In the genomic region with DNA sequence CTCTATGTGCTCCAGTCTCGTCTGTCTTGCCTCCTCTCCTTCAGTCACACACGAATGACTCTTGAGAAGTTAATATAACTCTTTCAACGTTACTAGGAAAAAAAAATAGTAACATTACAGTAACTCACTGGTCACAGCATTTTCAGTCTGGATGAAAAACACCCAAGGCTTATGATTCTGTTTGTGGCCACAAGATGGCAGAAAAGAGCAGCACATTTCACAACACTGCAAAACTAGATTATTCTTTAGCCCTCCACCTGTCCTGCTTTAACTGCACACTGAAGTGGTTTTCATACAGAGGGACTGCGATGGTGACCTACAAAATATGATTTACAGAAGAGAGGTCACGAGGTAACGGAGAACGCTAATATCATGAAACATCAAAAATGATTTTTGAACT, we compare ENCODE assay signal across 8 mouse cellular contexts. TPM values are rescaled to one million over a fixed set of nuclear protein-coding genes. Genes with fewer than 3 reads are reported as not detected.
A peak's percentile ranks its signal among the peaks of the same experiment; 100 is the strongest.
DNase-seq lines count a peak whose midpoint lies in the region; ATAC-seq and TF ChIP-seq lines count a peak whose summit lies in the region.

No protein-coding gene starts in this region.

- peak; percentile 95 for TF ChIP-seq CTCF in midbrain, postnatal 0 days (IDR thresholded peaks at IDR 0.05)
- TF ChIP-seq CTCF in stomach, postnatal 0 days (IDR thresholded peaks at IDR 0.05; ENCODE audit: low read depth): peak; percentile 93

- H3K9ac ChIP-seq in midbrain, postnatal 0 days (replicated peaks; ENCODE audit: low read length, poor library complexity, severe bottlenecking): no peak overlapping the region
- H3K9ac ChIP-seq in stomach, postnatal 0 days (ENCODE audit: low read length): no peak overlapping the region; the same call in 1 of the 2 replicates

- TF ChIP-seq EP300 in stomach, postnatal 0 days (optimal IDR thresholded peaks at IDR 0.05): no peak

- H3K4me1 ChIP-seq in midbrain, postnatal 0 days (ENCODE audit: insufficient read depth, low read length): peaks cover 2% of the 10 kb centered on the region
- peaks cover 8% of the 10 kb centered on the region for H3K4me1 ChIP-seq in stomach, postnatal 0 days (replicated peaks; ENCODE audit: control insufficient read depth, insufficient read depth)

- no peaks in the 10 kb centered on the region for H3K36me3 ChIP-seq in midbrain, postnatal 0 days (ENCODE audit: insufficient read depth, low read length)
- no peaks in the 10 kb centered on the region for H3K36me3 ChIP-seq in stomach, postnatal 0 days (ENCODE audit: control insufficient read depth, insufficient read depth, low read length)

- H3K27ac ChIP-seq in midbrain, postnatal 0 days (ENCODE audit: low read depth, low read length): no peak overlapping the region
- peak overlapping the region; percentile 82 for H3K27ac ChIP-seq in stomach, postnatal 0 days (replicated peaks)

- under 1% methylated on average over 7 of the region's 7 CpGs for WGBS in midbrain, postnatal 0 days
- WGBS in stomach, postnatal 0 days: under 1% methylated on average over 7 of the region's 7 CpGs

- no peak for ATAC-seq in midbrain, postnatal 0 days (ENCODE audit: low FRiP score)
- no peak for ATAC-seq in stomach, postnatal 0 days (ENCODE audit: low FRiP score, low TSS enrichment)

- H3K9me3 ChIP-seq in midbrain, postnatal 0 days (ENCODE audit: low read length): no peaks in the 10 kb centered on the region
- H3K9me3 ChIP-seq in stomach, postnatal 0 days (ENCODE audit: control insufficient read depth, low read length): no peaks in the 10 kb centered on the region

- peak overlapping the region; percentile 73 for H3K4me2 ChIP-seq in midbrain, postnatal 0 days (ENCODE audit: low read depth, low read length, poor library complexity, severe bottlenecking)
- peak overlapping the region; percentile 61 for H3K4me2 ChIP-seq in stomach, postnatal 0 days (replicated peaks; ENCODE audit: low read depth)

- peak overlapping the region; percentile 38 for H3K4me3 ChIP-seq in midbrain, postnatal 0 days (ENCODE audit: low read depth, low read length)
- peak overlapping the region; percentile 34 for H3K4me3 ChIP-seq in stomach, postnatal 0 days (ENCODE audit: low read depth, low read length)

- no peaks in the 10 kb centered on the region for H3K27me3 ChIP-seq in midbrain, postnatal 0 days (ENCODE audit: insufficient read depth, low read length)
- H3K27me3 ChIP-seq in stomach, postnatal 0 days (ENCODE audit: control insufficient read depth, insufficient read depth, low read length): no peaks in the 10 kb centered on the region

- peak; percentile 85 for DNase-seq in A20 (ENCODE audit: low read depth, low spot score)
- peak; percentile 73 for DNase-seq in ZHBTc4 (ENCODE audit: low read depth, low spot score)
- DNase-seq in embryo, embryonic 11 days: peak; percentile 75
- peak; percentile 58 to 82 for DNase-seq in heart, adult 18-20 months
- peak; percentile 65 for DNase-seq in kidney, adult 18-20 months
- peak; percentile 67 for DNase-seq in liver
- DNase-seq in midbrain, postnatal 0 days (ENCODE audit: low spot score): peak; percentile 67
- DNase-seq in stomach, postnatal 0 days (ENCODE audit: low spot score): peak; percentile 62

RNA-seq across cellular contexts. Expression of a gene that starts 1.2 kb away (rescaled TPM):
- total RNA-seq in heart, adult 18-20 months (2021): 10 to 100 TPM in 1 of 2 experiments, 1 to 10 TPM in 1; 7.7 to 11.5 TPM
- 87.0 and 175 TPM in 2 replicates for total RNA-seq in midbrain, postnatal 0 days (2014; rRNA removed)
- not detected in 2 replicates for polyA plus RNA-seq in midbrain, postnatal 0 days (2015; fragmentation: Nextera tagmentation; extraction: Ambion mirVana)
- polyA plus RNA-seq in stomach, postnatal 0 days (2015; fragmentation: Nextera tagmentation; extraction: Ambion mirVana): 0.85 and 1.5 TPM in 2 replicates

RNA-seq across cellular contexts. Expression of a gene that starts 1.5 kb away (rescaled TPM):
- 10 to 100 TPM in 1 of 2 experiments, 1 to 10 TPM in 1; 4.0 to 15.4 TPM for total RNA-seq in heart, adult 18-20 months (2021)
- total RNA-seq in midbrain, postnatal 0 days (2014; rRNA removed): 253 and 398 TPM in 2 replicates
- polyA plus RNA-seq in midbrain, postnatal 0 days (2015; fragmentation: Nextera tagmentation; extraction: Ambion mirVana): 3.2 and 3.5 TPM in 2 replicates
- 8.8 and 14.4 TPM in 2 replicates for polyA plus RNA-seq in stomach, postnatal 0 days (2015; fragmentation: Nextera tagmentation; extraction: Ambion mirVana)

RNA-seq across cellular contexts. Expression of a gene that starts 2.7 kb away (rescaled TPM):
- 10 to 100 TPM; 11.0 to 14.3 TPM for total RNA-seq in heart, adult 18-20 months (2021)
- total RNA-seq in midbrain, postnatal 0 days (2014; rRNA removed): 258 and 532 TPM in 2 replicates
- 2.0 TPM in 1 of 2 replicates, not detected in the other for polyA plus RNA-seq in midbrain, postnatal 0 days (2015; fragmentation: Nextera tagmentation; extraction: Ambion mirVana)
- polyA plus RNA-seq in stomach, postnatal 0 days (2015; fragmentation: Nextera tagmentation; extraction: Ambion mirVana): 1.1 and 4.1 TPM in 2 replicates

RNA-seq across cellular contexts. Expression of a gene that starts 7.1 kb away (rescaled TPM):
- 1 to 10 TPM; 2.0 to 3.6 TPM for total RNA-seq in heart, adult 18-20 months (2021)
- total RNA-seq in midbrain, postnatal 0 days (2014; rRNA removed): 201 and 468 TPM in 2 replicates
- 0.39 and 0.51 TPM in 2 replicates for polyA plus RNA-seq in midbrain, postnatal 0 days (2015; fragmentation: Nextera tagmentation; extraction: Ambion mirVana)
- polyA plus RNA-seq in stomach, postnatal 0 days (2015; fragmentation: Nextera tagmentation; extraction: Ambion mirVana): 0.56 and 1.0 TPM in 2 replicates

RNA-seq across cellular contexts. Expression of a gene that starts 16.8 kb away (rescaled TPM):
- total RNA-seq in heart, adult 18-20 months (2021): not detected
- total RNA-seq in midbrain, postnatal 0 days (2014; rRNA removed): not detected in 2 replicates
- polyA plus RNA-seq in midbrain, postnatal 0 days (2015; fragmentation: Nextera tagmentation; extraction: Ambion mirVana): not detected in 2 replicates
- polyA plus RNA-seq in stomach, postnatal 0 days (2015; fragmentation: Nextera tagmentation; extraction: Ambion mirVana): not detected in 2 replicates

Comparison
In these comparisons a context has a peak if more than half of its experiments do, and no peak if none do; other contexts are left out.
1. RNA of a gene that starts 1.5 kb away (total RNA-seq): 253 to 398 TPM in midbrain, postnatal 0 days; 4.0 to 15.4 TPM in heart, adult 18-20 months; every median in the first group is over 10 times any median in the second.
2. RNA of a gene that starts 2.7 kb away (total RNA-seq): 258 to 532 TPM in midbrain, postnatal 0 days; 11.0 to 14.3 TPM in heart, adult 18-20 months; every median in the first group is over 10 times any median in the second.
3. Peak in every context shown above with its lines, with median percentiles within 50 percentile points of each other: DNase-seq.